Mouse (Mus musculus) urinary bladder, adult 2 months (tissue): ENCODE measurements around the gene Rad21l. TPM values are rescaled to one million over a fixed set of nuclear protein-coding genes. Genes with fewer than 3 reads are reported as not detected.

Source experiments
- DNase-seq: peaks from one replicate; pipeline ENCODE4 v3.0.0; 2022; ENCODE audit warnings: low spot score
- polyA plus RNA-seq: library from polyadenylated mRNA; depleted of rRNA; stranded (reverse); fragments of >200 nt; gene quantifications from 2 replicates; pipeline ENCODE4 v1.2.3, GENCODE M21; 2012; rRNA removed

Gene Rad21l
- not detected in 2 replicates for polyA plus RNA-seq

- no peak for DNase-seq
Observed at GRCm38 (mm10) chr2:151668433-151668832, at the start of gene Rad21l. Gene Rad21l, minus strand, starts transcription at chr2:151668533.

DNA sequence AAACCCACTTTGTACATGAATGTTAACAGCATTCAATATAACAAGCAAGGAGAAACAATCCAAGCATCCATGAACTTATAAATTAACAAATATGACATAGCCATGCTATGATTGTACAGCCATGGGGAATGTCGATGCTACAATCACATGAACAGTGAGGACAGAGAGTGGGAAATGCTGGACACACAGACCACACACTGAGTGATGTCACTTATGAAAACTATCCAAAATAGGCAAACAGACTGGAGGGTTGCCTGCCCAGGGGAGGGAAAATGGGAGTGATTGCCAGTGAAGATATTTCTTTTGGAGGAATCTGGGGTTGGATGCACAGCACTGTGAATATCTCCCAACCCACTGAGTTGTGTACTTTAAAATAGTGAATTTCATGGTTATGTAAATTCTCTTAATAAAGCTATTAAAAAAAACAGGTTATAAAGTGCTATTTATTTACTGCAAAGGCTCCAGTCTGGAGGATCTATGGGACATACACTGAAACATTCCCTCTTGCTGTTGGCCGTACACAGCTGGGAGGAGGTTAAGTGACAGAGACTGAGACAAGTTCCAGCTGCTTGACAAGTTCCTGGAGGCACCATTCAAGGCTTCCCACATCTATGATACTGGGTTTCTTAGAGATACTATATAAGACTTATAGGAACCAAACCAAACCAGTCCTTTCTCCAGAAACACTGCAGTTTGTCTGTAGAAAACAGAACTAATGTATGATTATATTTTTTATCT lies 48.2 kb upstream of the Rad21l start:
- DNase-seq, result no peak

- DNase-seq, result no peak
Observed at GRCm38 (mm10) chr2:151715526-151715925, 47.2 kb upstream of the Rad21l start.

DNA sequence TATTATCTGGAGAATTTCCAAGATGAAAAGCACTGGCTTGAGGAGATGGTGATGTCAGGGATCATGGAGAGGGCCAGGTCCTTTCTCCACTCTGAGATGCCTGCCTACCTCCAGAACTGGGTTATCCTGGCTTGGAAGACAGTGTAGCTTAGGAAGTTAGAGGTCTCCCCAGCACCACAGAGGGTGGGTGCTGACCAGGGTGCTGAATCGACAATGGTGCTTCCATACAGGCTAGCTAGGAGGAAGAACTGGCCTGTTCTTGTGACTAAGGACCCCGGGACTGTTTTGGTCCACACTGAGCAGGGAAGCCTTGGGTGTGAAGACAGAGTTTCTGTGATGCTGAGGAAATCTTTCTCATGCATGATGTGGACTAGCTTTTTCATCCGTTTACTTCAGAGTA lies 44.3 kb upstream of the Rad21l start:
- DNase-seq, result no peak

DNA sequence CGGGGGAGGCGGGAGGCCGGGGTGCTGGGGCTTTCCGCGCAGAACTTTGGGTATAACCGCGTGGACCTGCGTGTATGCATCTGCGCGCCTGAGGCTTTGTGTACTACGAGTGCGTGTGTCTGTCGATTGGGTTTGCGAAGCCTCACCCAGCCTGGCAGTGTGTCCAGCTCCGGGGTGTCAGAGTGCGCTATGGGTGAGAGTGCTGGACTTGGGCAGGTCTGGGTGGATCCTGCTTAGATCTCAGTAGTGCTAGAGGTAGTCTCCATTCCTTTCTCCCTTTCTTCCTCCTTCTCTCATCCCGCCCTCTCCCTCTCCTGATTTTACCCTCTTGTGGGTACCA lies 34.5 kb upstream of the Rad21l start:
- DNase-seq, result no peak

- DNase-seq, result peak; percentile 39
Observed at GRCm38 (mm10) chr2:151702146-151702850, 34.0 kb upstream of the Rad21l start.

DNA sequence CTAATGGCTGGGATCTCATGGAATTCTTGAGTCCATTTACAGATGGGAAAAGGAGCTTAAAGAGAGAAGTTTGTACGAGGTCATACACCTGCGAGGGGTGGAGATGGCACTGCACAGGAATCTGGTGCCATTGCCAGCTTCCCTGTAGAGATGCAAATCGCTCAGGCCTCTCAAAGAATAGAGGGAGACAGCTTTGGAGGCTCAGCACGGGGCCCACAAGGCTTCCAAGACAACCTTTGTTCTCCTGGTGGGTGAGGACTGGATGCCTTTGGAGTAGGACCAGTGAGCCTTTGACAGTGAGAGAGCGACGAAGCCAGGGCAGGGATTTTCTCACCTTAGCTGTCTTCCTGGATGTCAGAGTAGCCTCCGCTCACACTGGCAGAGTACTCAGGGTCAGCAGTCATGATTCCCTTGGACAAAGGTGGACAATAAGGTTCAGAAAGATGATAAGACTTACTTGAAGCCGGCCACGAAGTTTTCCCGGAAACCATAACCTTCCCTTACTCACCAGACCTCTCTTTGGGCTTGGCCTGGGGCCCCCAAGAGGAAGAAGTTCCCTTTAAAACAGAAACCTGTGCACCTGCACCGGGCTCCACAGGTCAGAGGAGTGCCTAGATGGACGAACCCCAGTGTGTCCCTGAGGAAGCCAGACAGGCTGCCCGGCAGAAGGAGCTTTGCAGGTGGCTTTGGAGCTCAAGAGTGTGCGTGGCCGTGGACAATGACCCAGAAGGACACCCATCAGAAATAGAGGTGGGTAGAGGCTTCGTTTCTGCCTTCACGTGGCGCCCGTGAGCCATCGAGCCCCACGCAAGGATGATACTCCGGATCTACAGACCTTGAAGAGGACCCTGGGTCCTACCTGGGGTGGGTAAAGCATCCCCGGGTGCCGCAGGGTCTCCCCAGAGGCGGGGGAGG lies 33.2 kb upstream of the Rad21l start, which contains the start of gene Tmem74b:
Gene Tmem74b (plus strand): TSS at position 778 of the 915 bp plus-strand sequence.
- no peak for DNase-seq

DNA sequence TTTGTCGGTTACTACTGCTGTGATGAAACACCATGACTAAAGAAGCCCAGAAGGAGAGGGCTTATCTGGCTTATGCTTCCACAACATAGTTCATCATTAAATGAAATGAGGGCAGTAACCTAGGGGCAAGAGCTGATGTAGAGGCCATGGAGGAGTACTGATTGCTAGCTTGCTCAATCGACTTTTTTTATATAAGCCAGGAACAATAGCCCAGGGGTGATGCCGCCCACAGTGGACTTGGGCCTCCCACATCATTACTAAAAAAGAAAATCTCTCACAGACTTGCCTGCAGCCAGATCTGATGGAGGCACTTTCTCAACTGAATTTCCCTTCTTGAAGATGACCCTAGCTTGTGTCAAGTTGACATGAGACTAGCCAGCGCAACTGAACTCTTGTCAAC lies 14.6 kb upstream of the Rad21l start:
- no peak for DNase-seq

GRCm38 (mm10) chr2:151682357-151682756 lies 14.0 kb upstream of the Rad21l start:
- no peak for DNase-seq

DNA sequence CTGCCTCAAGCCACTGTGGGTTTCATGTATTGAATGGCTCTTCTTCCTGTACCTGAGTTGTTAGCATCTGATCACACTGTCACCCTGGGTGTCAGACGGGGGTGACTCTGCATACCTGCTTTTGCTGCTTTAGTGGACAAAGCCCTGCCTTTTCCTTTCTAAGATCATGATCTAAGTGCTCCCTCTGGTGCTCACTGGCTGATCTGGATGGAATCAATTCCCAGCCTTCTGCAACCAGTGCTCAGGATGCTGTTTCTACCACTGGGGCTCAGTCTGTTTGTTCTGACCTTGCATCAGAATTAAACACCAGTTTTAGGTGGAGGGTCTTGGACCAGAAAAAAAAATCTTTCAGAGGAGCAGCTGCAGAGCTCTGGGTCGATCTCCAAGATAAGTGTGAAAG lies 7.9 kb upstream of the Rad21l start:
- no peak for DNase-seq

DNA sequence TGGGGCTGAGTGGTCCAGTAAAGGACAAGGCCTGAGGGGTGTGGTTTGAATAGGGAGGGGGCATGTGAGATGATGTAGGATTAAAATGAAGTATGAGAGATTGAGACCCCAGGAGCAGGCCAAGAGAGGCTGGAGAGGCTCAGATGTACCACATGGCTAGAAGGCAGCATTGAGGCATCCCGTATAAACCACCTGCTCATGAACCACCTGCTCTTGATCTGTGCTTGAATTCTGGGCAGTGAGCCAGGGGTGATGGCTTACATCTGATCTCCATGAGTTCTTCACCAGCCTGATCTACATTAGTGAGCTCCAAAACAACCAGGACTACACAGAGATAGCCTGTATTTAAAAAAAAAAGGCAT lies 2.6 kb upstream of the Rad21l start:
- DNase-seq, result no peak

- no peak for DNase-seq
Observed at GRCm38 (mm10) chr2:151670026-151670967, 2.0 kb upstream of the Rad21l start.

GRCm38 (mm10) chr2:151652053-151652452 lies 16.3 kb downstream of the Rad21l start:
- no peak for DNase-seq

GRCm38 (mm10) chr2:151636015-151636402 lies 32.3 kb downstream of the Rad21l start:
- DNase-seq, result no peak

DNA sequence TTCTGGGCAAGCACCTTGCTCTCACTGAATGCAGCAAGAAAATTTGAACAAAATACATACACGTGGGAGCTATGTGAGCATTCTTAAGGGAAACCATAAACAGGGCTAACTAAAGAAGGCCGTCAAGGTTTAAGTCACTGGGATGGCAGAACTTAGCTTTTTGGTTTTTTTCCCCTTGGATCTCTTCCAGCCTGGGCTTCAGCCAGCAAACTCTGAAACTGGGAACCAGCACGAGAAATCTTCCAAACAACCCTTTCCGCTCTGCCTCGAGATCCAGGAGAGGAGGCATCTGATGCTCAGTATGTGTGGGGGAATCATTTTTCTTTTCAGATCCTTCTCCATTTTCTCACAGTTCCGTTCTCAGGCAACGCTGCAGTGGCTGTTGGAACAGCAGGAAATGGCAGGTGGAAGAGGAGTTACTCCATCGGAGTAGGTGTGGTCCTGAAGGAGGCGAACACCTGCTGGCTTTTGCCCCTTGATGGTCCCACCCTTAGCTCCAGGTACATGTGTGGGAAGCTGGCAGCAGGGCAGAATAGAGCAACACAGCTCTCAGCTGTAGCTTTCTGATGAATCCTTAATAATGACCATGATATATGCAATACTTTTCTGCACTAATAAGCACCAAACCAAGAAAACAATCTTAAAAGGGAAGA lies 32.8 kb downstream of the Rad21l start:
- no peak for DNase-seq

DNA sequence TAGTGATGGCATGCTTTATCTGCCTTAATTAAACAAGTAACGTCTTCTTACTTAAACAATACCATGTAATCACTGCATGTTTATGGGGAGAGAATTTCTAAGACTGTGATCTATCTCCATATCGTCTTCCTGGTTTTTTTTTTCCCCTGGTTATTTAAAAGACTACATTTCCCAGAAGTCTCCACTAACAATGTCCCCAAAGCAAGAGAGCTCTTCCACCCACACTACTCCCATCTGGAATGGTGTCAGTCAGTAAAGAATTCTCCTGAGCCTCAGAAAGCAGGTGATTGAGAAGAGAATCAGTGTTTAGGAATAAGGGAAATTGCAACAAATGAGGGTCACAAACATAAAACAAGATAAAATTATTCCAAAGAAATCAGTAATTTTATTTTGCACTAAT lies 33.4 kb downstream of the Rad21l start:
- DNase-seq, result no peak

- no peak for DNase-seq
Observed at GRCm38 (mm10) chr2:151632982-151633381, 35.4 kb downstream of the Rad21l start.

DNA sequence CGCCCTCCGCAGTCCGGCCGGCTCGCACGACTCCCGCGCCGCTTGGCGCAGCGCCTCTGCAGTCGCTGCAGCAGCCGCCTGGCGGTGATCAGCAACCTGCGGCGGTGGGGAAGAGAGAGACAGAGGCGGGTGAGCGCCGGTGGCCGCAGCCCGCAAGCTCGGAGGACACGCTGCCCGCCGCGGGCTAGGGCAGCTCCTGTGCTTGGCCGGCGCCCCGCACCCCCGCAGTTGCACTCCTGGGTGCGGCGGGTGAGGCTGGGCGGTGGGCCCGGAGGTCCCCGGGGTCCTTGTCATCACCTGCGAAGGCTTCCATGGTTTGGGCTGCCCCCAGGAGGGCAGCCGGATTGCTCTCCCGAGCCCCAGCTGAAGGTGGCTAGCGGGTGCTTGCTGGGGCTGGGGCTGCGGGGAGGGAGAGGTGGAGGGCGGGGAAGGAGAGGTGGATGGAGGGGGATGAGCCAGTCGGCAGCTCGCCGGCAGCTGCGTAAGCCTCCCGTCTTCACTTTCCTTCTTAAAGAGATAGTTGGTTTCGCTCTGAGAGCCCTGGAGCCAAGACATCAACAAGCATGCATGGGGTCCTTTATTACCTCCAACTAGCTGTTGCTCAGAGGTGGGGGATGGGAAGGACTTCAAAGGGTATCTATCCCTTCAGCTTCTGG lies 36.0 kb downstream of the Rad21l start, which contains the start of gene Snph:
Gene Snph (minus strand): TSS at position 435 of the 656 bp plus-strand sequence.
- DNase-seq, result peak; percentile 48

- no peak for DNase-seq
Observed at GRCm38 (mm10) chr2:151631406-151632158, 36.8 kb downstream of the Rad21l start.
